Mouse (Mus musculus): ENCODE data around the gene Gpr162. TPM values are rescaled to one million over a fixed set of nuclear protein-coding genes. Genes with fewer than 3 reads are reported as not detected.
"Not testable (repeated sequence)": the region's sequence is repeated elsewhere in the genome, so short reads cannot be mapped to it uniquely, and the experiment has no call there.

The Gpr162 gene
- total RNA-seq (2021), result 100 to 1,000 TPM; 214 to 216 TPM

- DNase-seq (ENCODE audit: extremely low spot score in 1 of 2, low spot score in 2 of 2), result peak; percentile 76 to 87
- intact Hi-C loops (cut with DNase I), result loop anchor here (2.0 kb wide), 1 partner anchor 41 kb away; no protein-coding TSS in a partner anchor
These were observed at the start of gene Gpr162 for GRCm38 (mm10) chr6:124863658-124864298. TSS of gene Gpr162 (minus strand) at chr6:124863983.

DNA sequence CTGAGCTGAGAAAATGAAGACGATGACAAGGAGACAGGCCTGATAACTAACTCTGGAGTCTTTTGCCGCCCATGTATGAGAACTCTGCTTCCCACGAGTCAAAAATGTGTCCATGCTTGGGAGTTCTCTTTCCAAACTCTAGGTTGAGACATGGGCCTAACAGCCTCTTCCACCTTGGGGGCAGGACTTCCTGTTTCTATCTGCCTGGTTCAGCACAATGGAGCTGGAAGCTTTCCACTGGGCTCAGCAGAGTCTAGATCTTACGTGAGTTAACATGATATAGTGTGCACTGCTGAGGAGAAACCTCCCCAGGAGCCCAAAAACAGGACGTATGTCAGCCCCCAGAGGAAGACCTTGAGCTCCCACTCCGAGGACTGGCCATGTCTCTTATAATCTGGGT, 49.4 kb upstream of the Gpr162 start:
- DNase-seq (ENCODE audit: extremely low spot score in 1 of 2, low spot score in 2 of 2), result no peak
- intact Hi-C loops (cut with DNase I), result no loop called here

DNA sequence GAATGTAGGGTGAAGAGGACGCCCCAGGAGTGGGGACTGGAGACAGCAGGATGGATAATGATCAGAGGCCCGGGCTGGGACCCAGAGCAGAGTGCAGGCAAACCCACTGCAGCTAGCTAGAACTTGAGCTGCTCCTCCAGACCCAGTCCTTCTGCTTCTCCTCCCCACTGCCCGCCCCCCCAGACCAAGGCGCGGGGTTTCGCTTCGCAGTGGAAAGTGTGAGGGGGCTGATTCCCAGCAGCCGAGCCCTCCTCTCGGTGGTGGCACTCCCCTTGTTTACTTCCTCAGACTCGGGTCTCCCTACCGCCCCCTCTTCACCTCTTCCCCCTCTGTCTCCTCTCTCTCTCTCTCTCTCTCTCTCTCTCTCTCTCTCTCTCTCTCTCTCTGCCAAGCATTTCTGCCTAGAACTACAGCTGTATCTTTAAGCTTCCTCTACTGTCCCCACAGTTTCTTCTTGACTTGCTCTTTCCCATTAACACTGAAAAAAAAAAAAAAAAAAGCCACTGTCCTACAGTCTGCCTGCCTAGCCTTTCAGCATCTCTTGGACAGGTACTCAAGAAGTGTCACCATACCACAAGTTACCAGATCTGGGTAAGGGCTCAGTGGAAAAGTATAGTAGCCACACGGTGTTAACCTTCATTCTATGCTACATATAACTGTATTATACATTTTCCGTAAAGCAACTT, 47.9 kb upstream of the Gpr162 start, which contains the start of gene Lag3:
TSS of gene Lag3 (minus strand) at position 173 of the 686 bp plus-strand sequence.
- DNase-seq (ENCODE audit: extremely low spot score in 1 of 2, low spot score in 2 of 2), result peak in 1 of 2 experiments; percentile 40
- intact Hi-C loops (cut with DNase I), result no loop called here

- intact Hi-C loops (cut with DNase I), result no loop called here
- peak in 1 of 2 experiments; percentile 51 for DNase-seq (ENCODE audit: extremely low spot score in 1 of 2, low spot score in 2 of 2)
These were observed 46.2 kb upstream of the Gpr162 start for GRCm38 (mm10) chr6:124910032-124910431.

GRCm38 (mm10) chr6:124907767-124908166, 44.0 kb upstream of the Gpr162 start:
- intact Hi-C loops (cut with DNase I), result no loop called here
- DNase-seq (ENCODE audit: extremely low spot score in 1 of 2, low spot score in 2 of 2), result no peak

GRCm38 (mm10) chr6:124904991-124905860, 41.4 kb upstream of the Gpr162 start:
- intact Hi-C loops (cut with DNase I), result loop anchor here (2.0 kb wide), 1 partner anchor 42 kb away; the partner anchor contains the start of gene Gpr162
- no peak for DNase-seq (ENCODE audit: extremely low spot score in 1 of 2, low spot score in 2 of 2)

DNA sequence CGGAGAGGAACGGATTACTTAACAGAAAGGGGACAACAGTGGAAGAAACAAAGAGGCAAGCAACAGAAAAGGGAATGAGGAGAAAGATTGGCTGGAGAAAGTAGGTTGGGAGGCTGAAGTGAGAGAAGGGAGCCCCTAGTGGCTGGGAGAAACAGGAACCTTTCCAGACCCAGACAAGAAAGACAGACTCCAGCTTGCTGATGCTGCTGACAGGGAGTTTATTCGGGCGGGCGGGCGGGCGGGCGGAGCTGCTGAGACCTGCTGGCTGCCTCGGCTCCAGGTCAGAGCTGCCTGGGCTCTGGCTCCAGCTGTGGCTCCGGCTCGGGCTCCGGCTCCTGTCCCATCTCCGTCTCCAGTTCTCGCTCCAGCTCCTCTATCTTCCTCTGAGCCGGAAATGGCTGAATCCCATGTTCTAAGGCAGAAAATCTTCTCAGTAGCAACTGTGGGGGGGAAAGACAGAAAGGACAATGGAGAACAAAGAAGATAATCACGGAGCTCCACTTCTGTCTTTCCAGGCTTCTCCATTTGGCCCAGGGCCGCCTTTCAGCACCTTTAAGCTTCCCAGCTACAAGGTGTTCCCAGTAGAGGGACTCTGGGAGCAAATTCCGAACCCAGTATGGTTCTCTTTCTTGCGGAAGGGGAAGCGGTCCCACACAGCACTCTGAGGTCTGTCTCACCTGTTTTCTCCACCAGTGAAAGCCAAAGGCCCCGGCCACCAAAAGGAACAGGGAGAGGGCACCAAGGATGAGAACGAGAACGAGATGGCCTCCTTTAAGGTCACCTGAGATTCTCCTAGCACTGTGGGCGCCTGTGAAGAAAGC, 40.6 kb upstream of the Gpr162 start:
- intact Hi-C loops (cut with DNase I), result loop anchor here (2.0 kb wide), 1 partner anchor 42 kb away; the partner anchor contains the start of gene Gpr162
- peak; percentile 78 to 86 for DNase-seq (ENCODE audit: extremely low spot score in 1 of 2, low spot score in 2 of 2)

- peak; percentile 84 to 94 for DNase-seq (ENCODE audit: extremely low spot score in 1 of 2, low spot score in 2 of 2)
- intact Hi-C loops (cut with DNase I), result loop anchor here (2.0 kb wide), 1 partner anchor 41 kb away; the partner anchor contains the start of gene Gpr162
These were observed 39.9 kb upstream of the Gpr162 start for GRCm38 (mm10) chr6:124903580-124904151.

GRCm38 (mm10) chr6:124901851-124902250, 38.1 kb upstream of the Gpr162 start:
- DNase-seq (ENCODE audit: extremely low spot score in 1 of 2, low spot score in 2 of 2), result no peak
- intact Hi-C loops (cut with DNase I), result no loop called here

- intact Hi-C loops (cut with DNase I), result no loop called here
These were observed 37.2 kb upstream of the Gpr162 start for GRCm38 (mm10) chr6:124900801-124901480.

DNA sequence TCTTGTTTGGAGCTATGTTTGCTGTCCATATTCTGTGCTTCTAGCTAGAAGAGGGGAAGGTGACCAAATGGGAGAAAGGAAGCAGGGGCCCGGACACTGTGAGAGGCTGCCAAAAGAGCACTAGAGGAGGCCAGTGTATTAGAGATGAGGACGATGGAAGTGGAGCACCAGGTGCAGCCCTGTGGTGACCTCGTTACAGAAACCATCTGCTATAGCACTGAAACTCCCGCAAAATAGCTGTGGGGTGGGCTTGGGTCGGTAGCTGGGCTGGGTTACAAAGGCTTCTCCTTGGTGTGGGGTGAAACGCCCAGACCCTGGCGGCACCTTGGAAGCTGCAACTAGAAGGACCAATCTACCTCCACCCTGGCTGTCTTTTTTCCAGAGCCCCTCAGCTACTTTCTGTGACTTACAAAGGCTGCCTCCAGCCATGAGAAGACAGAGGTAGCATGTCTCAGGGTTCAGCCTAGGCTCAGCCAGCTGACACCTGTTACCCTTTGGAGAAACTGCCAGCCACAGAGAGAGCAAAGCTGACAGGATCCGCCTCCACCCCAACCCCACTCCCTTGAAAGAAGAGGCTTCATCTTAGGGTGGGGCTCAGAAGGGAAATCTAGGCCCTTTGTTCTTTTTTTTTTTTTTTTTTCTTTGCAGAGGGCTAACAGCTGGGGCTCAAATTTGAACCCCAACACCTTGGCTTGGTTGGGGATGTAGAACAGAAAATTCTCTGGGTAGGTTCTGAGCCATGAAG, 36.4 kb upstream of the Gpr162 start:
- DNase-seq (ENCODE audit: extremely low spot score in 1 of 2, low spot score in 2 of 2), result no peak
- intact Hi-C loops (cut with DNase I), result no loop called here

More at GRCm38 (mm10) chr6:124900801-124901480, 37.2 kb upstream of the Gpr162 start:
- DNase-seq (ENCODE audit: extremely low spot score in 1 of 2, low spot score in 2 of 2), result peak in 1 of 2 experiments; percentile 74

DNA sequence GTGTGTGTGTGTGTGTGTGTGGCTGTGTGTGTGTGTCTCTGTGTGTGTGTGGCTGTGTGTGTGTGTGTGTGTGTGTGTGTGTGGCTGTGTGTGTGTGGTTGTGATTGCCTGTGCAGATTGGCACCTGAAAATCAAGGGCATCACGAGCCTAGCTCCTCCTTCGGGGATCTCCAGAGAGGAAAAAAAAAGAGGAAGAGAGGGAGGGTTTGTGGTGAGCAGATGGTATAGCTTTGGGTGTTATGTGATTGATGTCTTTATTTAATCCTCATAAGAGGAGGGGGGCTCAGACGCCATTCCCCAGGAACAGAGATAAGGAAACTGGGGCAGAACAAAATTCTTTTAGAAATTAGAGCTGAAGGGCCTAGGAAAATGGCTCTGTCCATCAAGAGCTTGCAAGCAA, 34.6 kb upstream of the Gpr162 start:
- intact Hi-C loops (cut with DNase I), result no loop called here
- DNase-seq (ENCODE audit: extremely low spot score in 1 of 2, low spot score in 2 of 2), result no peak

DNA sequence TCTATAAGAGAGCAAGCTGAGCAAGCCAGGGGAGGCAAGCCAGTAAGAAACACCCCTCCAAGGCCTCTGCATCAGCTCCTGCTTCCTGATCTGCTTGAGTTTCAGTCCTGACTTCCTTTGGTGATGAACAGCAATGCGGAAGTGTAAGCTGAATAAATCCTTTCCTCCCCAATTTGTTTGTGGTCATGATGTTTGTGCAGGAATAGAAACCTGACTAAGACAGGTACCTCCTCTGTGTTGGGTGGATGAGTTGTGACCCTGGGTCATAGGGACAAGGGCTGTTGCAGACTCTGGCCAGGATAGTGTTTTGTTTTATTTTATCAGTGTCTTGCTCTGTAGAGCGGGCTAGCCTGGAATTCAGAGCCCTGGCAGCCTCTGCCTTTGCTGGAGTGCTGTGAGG, 30.3 kb upstream of the Gpr162 start:
- DNase-seq (ENCODE audit: extremely low spot score in 1 of 2, low spot score in 2 of 2); intact Hi-C loops (cut with DNase I): not testable (repeated sequence)

DNA sequence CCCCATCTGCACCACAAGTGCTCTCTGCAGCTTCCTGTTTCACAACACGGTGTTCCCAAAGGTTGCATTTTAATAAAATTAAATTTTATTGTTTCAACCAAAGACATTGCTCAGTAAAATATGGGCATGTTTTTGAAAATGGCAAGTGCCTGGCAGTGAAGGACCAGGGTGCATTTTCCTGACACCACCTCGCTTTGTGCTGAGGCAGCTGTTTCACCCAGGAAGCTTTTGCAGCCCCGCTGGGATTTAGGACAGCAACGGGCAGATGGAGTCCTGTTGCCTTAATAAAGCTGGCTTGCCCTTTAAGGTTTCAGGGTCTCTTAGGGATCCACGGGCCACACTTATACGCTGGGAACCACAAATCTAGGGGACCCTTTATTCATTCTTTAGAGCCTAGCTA, 27.2 kb upstream of the Gpr162 start:
- intact Hi-C loops (cut with DNase I), result no loop called here
- no peak for DNase-seq (ENCODE audit: extremely low spot score in 1 of 2, low spot score in 2 of 2)

GRCm38 (mm10) chr6:124888555-124889125, 24.9 kb upstream of the Gpr162 start:
- intact Hi-C loops (cut with DNase I), result no loop called here
- DNase-seq (ENCODE audit: extremely low spot score in 1 of 2, low spot score in 2 of 2), result no peak

DNA sequence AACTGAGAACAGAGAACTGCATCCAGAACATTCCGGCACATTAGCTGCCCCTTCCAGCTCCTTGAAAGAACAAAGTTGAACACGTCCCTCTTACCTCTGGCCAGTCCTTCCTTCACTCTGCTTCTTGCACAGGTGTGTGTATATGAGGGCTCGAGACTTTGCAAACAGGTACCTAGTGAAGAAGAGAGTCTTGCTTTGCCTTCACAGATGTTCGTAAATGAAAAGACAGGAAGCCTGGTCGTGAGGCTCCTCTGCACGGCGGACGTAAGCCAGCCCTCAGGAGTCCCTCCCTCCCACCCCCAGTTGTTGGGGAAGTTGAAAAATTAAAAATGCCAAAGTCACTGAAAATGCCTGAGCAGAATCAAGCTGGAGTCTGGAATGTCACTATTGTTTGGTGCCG, 24.2 kb upstream of the Gpr162 start, which contains the start of gene Cd4:
TSS of gene Cd4 (minus strand) at position 236 of the 400 bp plus-strand sequence.
- no peak for DNase-seq (ENCODE audit: extremely low spot score in 1 of 2, low spot score in 2 of 2)
- intact Hi-C loops (cut with DNase I), result no loop called here
